Mouse (Mus musculus) cortical plate, adult 2 months (tissue): ENCODE results near the gene Acer1. TPM values are rescaled to one million over a fixed set of nuclear protein-coding genes. Genes with fewer than 3 reads are reported as not detected.
"Not testable (repeated sequence)": the region's sequence is repeated elsewhere in the genome, so short reads cannot be mapped to it uniquely, and the experiment has no call there.

Source experiments
- H3K27ac ChIP-seq: fragments of 200-500 bp; 2 replicates; pipeline ENCODE4 v1.5.1; 2012; ENCODE audit warnings: low read length, control low read depth, inconsistent platforms; ENCODE audit not compliant: insufficient read depth
- H3K4me1 ChIP-seq: fragments of 200-500 bp; 2 replicates; pipeline ENCODE4 v1.6.1; 2011; ENCODE audit warnings: low read length; ENCODE audit not compliant: control insufficient read depth, insufficient read depth
- H3K4me3 ChIP-seq: fragments of 200-500 bp; 2 replicates; pipeline ENCODE4 v1.5.1; 2011; ENCODE audit warnings: mild to moderate bottlenecking, low read length, control low read depth; ENCODE audit not compliant: insufficient read depth
- CTCF ChIP-seq: fragments of 200-500 bp; IDR thresholded peaks from 2 replicates; pipeline ENCODE4 v1.5.1; 2011; ENCODE audit warnings: mild to moderate bottlenecking, control low read depth, low read length; ENCODE audit not compliant: insufficient read depth; ENCODE audit errors: extremely low read depth
- POLR2A ChIP-seq: fragments of 200-500 bp; IDR thresholded peaks from 2 replicates; pipeline ENCODE4 v1.6.1; 2011; ENCODE audit warnings: mild to moderate bottlenecking, low read length, control low read depth; ENCODE audit not compliant: insufficient read depth; ENCODE audit errors: extremely low read depth
- polyA plus RNA-seq: library from polyadenylated mRNA; depleted of rRNA; stranded (reverse); fragments of >200 nt; gene quantifications from 2 replicates; pipeline ENCODE4 v1.2.3, GENCODE M21; 2012; rRNA removed

Acer1 gene
- polyA plus RNA-seq, 1 experiment, result not detected

- Histone ChIP-seq H3K27ac (no peak overlapping the region), H3K4me3 (no peak overlapping the region), H3K4me1 (peaks cover 4% of the 10 kb centered on the region)
- TF ChIP-seq POLR2A (no peak), CTCF (no peak)
These were observed 52.8 kb downstream of the Acer1 start for GRCm38 (mm10) chr17:56929101-56929500.

GRCm38 (mm10) chr17:56925998-56926397 lies 55.9 kb downstream of the Acer1 start:
- H3K4me3 ChIP-seq, result no peak overlapping the region
- no peaks in the 10 kb centered on the region; the same call in none of the 2 replicates for H3K4me1 ChIP-seq
- no peak overlapping the region for H3K27ac ChIP-seq
- TF ChIP-seq POLR2A, result no peak
- no peak for TF ChIP-seq CTCF

- no peaks in the 10 kb centered on the region for H3K4me1 ChIP-seq
- TF ChIP-seq POLR2A (no peak), CTCF (no peak)
- H3K4me3 ChIP-seq, result no peak overlapping the region
- no peak overlapping the region for H3K27ac ChIP-seq
These were observed 62.2 kb downstream of the Acer1 start for GRCm38 (mm10) chr17:56919725-56920124.

- no peaks in the 10 kb centered on the region for H3K4me1 ChIP-seq
- no peak overlapping the region for H3K27ac ChIP-seq
- TF ChIP-seq CTCF, result no peak
- H3K4me3 ChIP-seq, result no peak overlapping the region
These were observed 64.8 kb downstream of the Acer1 start for GRCm38 (mm10) chr17:56917166-56917565.

- TF ChIP-seq CTCF, result no peak
- TF ChIP-seq POLR2A, result no peak
- Histone ChIP-seq H3K4me3 (no peak overlapping the region), H3K4me1 (peaks cover 3% of the 10 kb centered on the region; the same call in 1 of the 2 replicates), H3K27ac (no peak overlapping the region)
These were observed 68.5 kb downstream of the Acer1 start for GRCm38 (mm10) chr17:56913444-56913843.

- Histone ChIP-seq H3K27ac (no peak overlapping the region), H3K4me3 (no peak overlapping the region), H3K4me1 (peaks cover 3% of the 10 kb centered on the region; the same call in 1 of the 2 replicates)
- TF ChIP-seq POLR2A (no peak), CTCF (no peak)
These were observed 68.9 kb downstream of the Acer1 start for GRCm38 (mm10) chr17:56913023-56913422.

GRCm38 (mm10) chr17:56909764-56910163 lies 72.2 kb downstream of the Acer1 start:
- not testable (repeated sequence) for H3K4me3 ChIP-seq, H3K4me1 ChIP-seq, H3K27ac ChIP-seq

GRCm38 (mm10) chr17:56907887-56908286 lies 74.0 kb downstream of the Acer1 start:
- Histone ChIP-seq H3K4me1 (peaks cover 3% of the 10 kb centered on the region; the same call in 1 of the 2 replicates), H3K27ac (no peak overlapping the region), H3K4me3 (no peak overlapping the region)
- TF ChIP-seq POLR2A (no peak), CTCF (no peak)

- TF ChIP-seq POLR2A (no peak), CTCF (no peak)
- Histone ChIP-seq H3K27ac (no peak overlapping the region), H3K4me3 (no peak overlapping the region)
These were observed 74.8 kb downstream of the Acer1 start for GRCm38 (mm10) chr17:56907096-56907495.

GRCm38 (mm10) chr17:56906166-56906565 lies 75.8 kb downstream of the Acer1 start:
- no peak overlapping the region for H3K27ac ChIP-seq
- TF ChIP-seq POLR2A, result no peak
- TF ChIP-seq CTCF, result no peak
- no peak overlapping the region for H3K4me3 ChIP-seq
- H3K4me1 ChIP-seq, result peaks cover 3% of the 10 kb centered on the region; the same call in 1 of the 2 replicates

More at GRCm38 (mm10) chr17:56907096-56907495, 74.8 kb downstream of the Acer1 start:
- peaks cover 3% of the 10 kb centered on the region; the same call in 1 of the 2 replicates for H3K4me1 ChIP-seq

Other genes with a start within 250 kb of the Acer1 start
- gene Nrtn, start 224.6 kb downstream of the Acer1 start, polyA plus RNA-seq, result 7.4 and 8.6 TPM in 2 replicates
- 137 and 148 TPM in 2 replicates for gene Dus3l, start 217.4 kb downstream of the Acer1 start, polyA plus RNA-seq
- gene Prr22, start 211.9 kb downstream of the Acer1 start, polyA plus RNA-seq, result 3.3 and 4.0 TPM in 2 replicates
- gene Rfx2, start 151.1 kb downstream of the Acer1 start, polyA plus RNA-seq, result 2.6 and 3.2 TPM in 2 replicates
- 0.09 TPM in 1 of 2 replicates, not detected in the other for gene Acsbg2, start 107.7 kb downstream of the Acer1 start, polyA plus RNA-seq
- gene 1700061G19Rik, start 106.6 kb downstream of the Acer1 start, polyA plus RNA-seq, result 0.06 and 0.09 TPM in 2 replicates
- gene Mllt1, start 46.7 kb downstream of the Acer1 start, polyA plus RNA-seq, result 73.1 and 76.0 TPM in 2 replicates
- gene Clpp, start 8.2 kb upstream of the Acer1 start, polyA plus RNA-seq, result 139 and 146 TPM in 2 replicates
- gene Alkbh7, start 15.2 kb upstream of the Acer1 start, polyA plus RNA-seq, result 32.1 and 35.4 TPM in 2 replicates
- not detected in 2 replicates for gene Pspn, start 17.9 kb upstream of the Acer1 start, polyA plus RNA-seq
- gene Gtf2f1, start 29.2 kb upstream of the Acer1 start, polyA plus RNA-seq, result 73.3 and 80.0 TPM in 2 replicates
- gene Gm17949, start 29.3 kb upstream of the Acer1 start, polyA plus RNA-seq, result 0.13 TPM in 1 of 2 replicates, not detected in the other
- gene Khsrp, start 49.4 kb upstream of the Acer1 start, polyA plus RNA-seq, result 58.4 and 63.4 TPM in 2 replicates
- gene Slc25a41, start 59.5 kb upstream of the Acer1 start, polyA plus RNA-seq, result 0.19 and 0.25 TPM in 2 replicates
- gene Crb3, start 77.0 kb upstream of the Acer1 start, polyA plus RNA-seq, result 0.93 and 1.6 TPM in 2 replicates
- gene Slc25a23, start 77.7 kb upstream of the Acer1 start, polyA plus RNA-seq, result 319 and 330 TPM in 2 replicates
- gene Dennd1c, start 96.4 kb upstream of the Acer1 start, polyA plus RNA-seq, result 2.3 and 2.8 TPM in 2 replicates
- 597 and 680 TPM in 2 replicates for gene Tubb4a, start 105.7 kb upstream of the Acer1 start, polyA plus RNA-seq
- 0.93 and 1.0 TPM in 2 replicates for gene Tnfsf9, start 123.2 kb upstream of the Acer1 start, polyA plus RNA-seq
- gene Cd70, start 167.7 kb upstream of the Acer1 start, polyA plus RNA-seq, result 0.25 and 0.29 TPM in 2 replicates
- 0.08 TPM in 1 of 2 replicates, not detected in the other for gene Tnfsf14, start 212.1 kb upstream of the Acer1 start, polyA plus RNA-seq
- 0.17 and 0.32 TPM in 2 replicates for gene C3, start 246.0 kb upstream of the Acer1 start, polyA plus RNA-seq